Mouse (Mus musculus) stomach, embryonic 14.5 days (tissue): ENCODE results near the gene Mpp4. TPM values are rescaled to one million over a fixed set of nuclear protein-coding genes. Genes with fewer than 3 reads are reported as not detected.

Source experiments
- ATAC-seq: fragments of 200-750 bp; cut with Nextera tagmentation; 2 replicates; pipeline ENCODE4 v1.8.0; 2017; ENCODE audit warnings: low read depth, moderate TSS enrichment; ENCODE audit not compliant: insufficient number of reproducible peaks, insufficient read depth, low FRiP score
- H3K27ac ChIP-seq: fragments of 300-500 bp; sonication (generic); 2 replicates; pipeline ENCODE4 v1.5.1; 2014; ENCODE audit warnings: mild to moderate bottlenecking, low read length, moderate library complexity, mixed read lengths
- H3K27me3 ChIP-seq: fragments of 300-500 bp; sonication (generic); 2 replicates; pipeline ENCODE4 v1.6.1; 2014; ENCODE audit warnings: low read length, control low read depth, mixed read lengths; ENCODE audit not compliant: control insufficient read depth, insufficient read depth
- H3K36me3 ChIP-seq: fragments of 300-500 bp; sonication (generic); 2 replicates; pipeline ENCODE4 v1.6.1; 2014; ENCODE audit warnings: mild to moderate bottlenecking, control low read depth, low read length, moderate library complexity, mixed read lengths; ENCODE audit not compliant: control insufficient read depth, insufficient read depth
- H3K4me1 ChIP-seq: fragments of 300-500 bp; sonication (generic); 2 replicates; pipeline ENCODE4 v1.6.1; 2014; ENCODE audit warnings: low read length, control low read depth, mixed read lengths; ENCODE audit not compliant: control insufficient read depth, insufficient read depth
- H3K4me2 ChIP-seq: fragments of 300-500 bp; sonication (generic); replicated peaks from 2 replicates; pipeline ENCODE4 v1.6.1; 2014; ENCODE audit warnings: low read depth, low read length, control low read depth
- H3K4me3 ChIP-seq: fragments of 300-500 bp; sonication (generic); 2 replicates; pipeline ENCODE4 v1.5.1; 2014; ENCODE audit warnings: low read depth, low read length, control low read depth
- H3K9ac ChIP-seq: fragments of 300-500 bp; sonication (generic); replicated peaks from 2 replicates; pipeline ENCODE4 v1.6.1; 2014; ENCODE audit warnings: low read depth, mild to moderate bottlenecking, control low read depth, low read length, moderate library complexity, mixed read lengths
- H3K9me3 ChIP-seq: fragments of 300-500 bp; sonication (generic); 2 replicates; pipeline ENCODE4 v1.6.1; 2016; ENCODE audit warnings: low read depth, low read length, control low read depth; ENCODE audit not compliant: control insufficient read depth
- WGBS: fragments of 180-500 bp; shearing (Covaris S2); extraction: QIAGEN DNeasy Blood & Tissue Kit; methylation state at CpG from one replicate; pipeline ENCODE4 v1.1.7; 2014; 5-methylcytosine and 5-hydroxymethylcytosine counted together
- polyA plus RNA-seq: library from polyadenylated mRNA; unstranded; fragments of >200 nt; fragmentation: Nextera tagmentation; extraction: Ambion mirVana; gene quantifications from 2 replicates; pipeline ENCODE4 v1.2.1, GENCODE M21; 2014

Mpp4 gene
- polyA plus RNA-seq, 1 experiment from 2014 or later: 0.46 TPM

- Histone ChIP-seq H3K4me3 (no peak overlapping the region), H3K9me3 (no peaks in the 10 kb centered on the region), H3K27ac (no peak overlapping the region), H3K36me3 (peaks cover 9% of the 10 kb centered on the region), H3K27me3 (no peaks in the 10 kb centered on the region), H3K9ac (no peak overlapping the region), H3K4me1 (no peaks in the 10 kb centered on the region), H3K4me2 (no peak overlapping the region)
- 66% methylated on average over 5 of the region's 5 CpGs for WGBS
- ATAC-seq: no peak
Observed at GRCm38 (mm10) chr1:59163918-59164317, 729 bp upstream of the Mpp4 start.

- no peak for ATAC-seq
- Histone ChIP-seq H3K36me3 (peaks cover 9% of the 10 kb centered on the region), H3K27ac (no peak overlapping the region), H3K9me3 (no peaks in the 10 kb centered on the region), H3K27me3 (no peaks in the 10 kb centered on the region), H3K4me3 (no peak overlapping the region), H3K4me2 (no peak overlapping the region), H3K4me1 (no peaks in the 10 kb centered on the region), H3K9ac (no peak overlapping the region)
- 76% methylated on average over 8 of the region's 8 CpGs for WGBS
Observed at GRCm38 (mm10) chr1:59162309-59163024, 722 bp downstream of the Mpp4 start.

GRCm38 (mm10) chr1:59161396-59161795 is 1.8 kb downstream of the Mpp4 start:
- no peak overlapping the region for H3K4me2 ChIP-seq
- H3K27me3 ChIP-seq: no peaks in the 10 kb centered on the region
- H3K4me1 ChIP-seq: no peaks in the 10 kb centered on the region
- H3K4me3 ChIP-seq: no peak overlapping the region
- peaks cover 9% of the 10 kb centered on the region for H3K36me3 ChIP-seq
- H3K9ac ChIP-seq: no peak overlapping the region
- no peak overlapping the region for H3K27ac ChIP-seq
- H3K9me3 ChIP-seq: no peaks in the 10 kb centered on the region
- WGBS: 87% methylated on average over 6 of the region's 6 CpGs
- ATAC-seq: no peak

GRCm38 (mm10) chr1:59160871-59161270 is 2.3 kb downstream of the Mpp4 start:
- Histone ChIP-seq H3K4me1 (no peaks in the 10 kb centered on the region), H3K27ac (no peak overlapping the region), H3K27me3 (no peaks in the 10 kb centered on the region), H3K9me3 (no peaks in the 10 kb centered on the region), H3K4me2 (no peak overlapping the region), H3K9ac (no peak overlapping the region), H3K36me3 (peaks cover 5% of the 10 kb centered on the region), H3K4me3 (no peak overlapping the region)
- WGBS: 88% methylated on average over 6 of the region's 6 CpGs
- no peak for ATAC-seq

- Histone ChIP-seq H3K4me2 (no peak overlapping the region), H3K27me3 (no peaks in the 10 kb centered on the region), H3K36me3 (peaks cover 5% of the 10 kb centered on the region), H3K9me3 (no peaks in the 10 kb centered on the region), H3K27ac (no peak overlapping the region), H3K4me1 (no peaks in the 10 kb centered on the region), H3K9ac (no peak overlapping the region), H3K4me3 (no peak overlapping the region)
- 78% methylated on average over 3 of the region's 3 CpGs for WGBS
- ATAC-seq: no peak
Observed at GRCm38 (mm10) chr1:59159136-59159535, 4.1 kb downstream of the Mpp4 start.

GRCm38 (mm10) chr1:59158498-59158897 is 4.7 kb downstream of the Mpp4 start:
- peaks cover 5% of the 10 kb centered on the region for H3K36me3 ChIP-seq
- no peak overlapping the region for H3K4me2 ChIP-seq
- H3K4me1 ChIP-seq: no peaks in the 10 kb centered on the region
- 79% methylated on average over 7 of the region's 7 CpGs for WGBS
- H3K9ac ChIP-seq: no peak overlapping the region
- H3K27ac ChIP-seq: no peak overlapping the region
- H3K27me3 ChIP-seq: no peaks in the 10 kb centered on the region
- no peaks in the 10 kb centered on the region for H3K9me3 ChIP-seq
- no peak overlapping the region for H3K4me3 ChIP-seq
- no peak for ATAC-seq

- H3K27me3 ChIP-seq: no peaks in the 10 kb centered on the region
- 81% methylated on average over 4 of the region's 4 CpGs for WGBS
- no peak overlapping the region for H3K4me3 ChIP-seq
- H3K9ac ChIP-seq: no peak overlapping the region
- no peak overlapping the region for H3K4me2 ChIP-seq
- ATAC-seq: no peak
- H3K9me3 ChIP-seq: no peaks in the 10 kb centered on the region
- no peak overlapping the region for H3K27ac ChIP-seq
- no peaks in the 10 kb centered on the region for H3K4me1 ChIP-seq
- H3K36me3 ChIP-seq: peaks cover 1% of the 10 kb centered on the region
Observed at GRCm38 (mm10) chr1:59157846-59158245, 5.3 kb downstream of the Mpp4 start.

- H3K9me3 ChIP-seq: no peaks in the 10 kb centered on the region
- H3K27me3 ChIP-seq: no peaks in the 10 kb centered on the region
- no peaks in the 10 kb centered on the region for H3K4me1 ChIP-seq
- H3K4me2 ChIP-seq: no peak overlapping the region
- H3K4me3 ChIP-seq: no peak overlapping the region
- 69% methylated on average over 4 of the region's 4 CpGs for WGBS
- ATAC-seq: no peak
- no peak overlapping the region for H3K27ac ChIP-seq
- H3K36me3 ChIP-seq: no peaks in the 10 kb centered on the region
- H3K9ac ChIP-seq: no peak overlapping the region
Observed at GRCm38 (mm10) chr1:59152346-59152745, 10.8 kb downstream of the Mpp4 start.

GRCm38 (mm10) chr1:59150542-59150941 is 12.6 kb downstream of the Mpp4 start:
- 80% methylated on average over 5 of the region's 5 CpGs for WGBS
- Histone ChIP-seq H3K4me3 (no peak overlapping the region), H3K4me1 (no peaks in the 10 kb centered on the region), H3K9me3 (no peaks in the 10 kb centered on the region), H3K36me3 (no peaks in the 10 kb centered on the region), H3K4me2 (no peak overlapping the region), H3K27me3 (no peaks in the 10 kb centered on the region), H3K27ac (no peak overlapping the region), H3K9ac (no peak overlapping the region)
- no peak for ATAC-seq
